Mouse (Mus musculus) left cerebral cortex, adult 18-20 months (tissue): ENCODE measurements around the gene Vps18. TPM values are rescaled to one million over a fixed set of nuclear protein-coding genes. Genes with fewer than 3 reads are reported as not detected.
A peak's percentile ranks its signal among the peaks of the same experiment; 100 is the strongest.

Experiments used
- DNase-seq, 2 experiments: peaks; one replicate each; pipeline ENCODE4 v3.0.0; 2021 to 2022; ENCODE audit warnings: low spot score in 2 of 2, mixed read lengths in 1 of 2
- total RNA-seq, 2 experiments: library from RNA; stranded (reverse); gene quantifications; 2 replicates each; pipeline ENCODE4 v1.2.3; 2021

Gene Vps18
- total RNA-seq, 2 experiments from 2014 or later: 50.6 to 51.2 TPM

- DNase-seq: no peak
Observed at GRCm38 (mm10) chr2:119336470-119336869, 47.9 kb downstream of the Vps18 start.

- DNase-seq: peak; percentile 74 to 85
Observed at GRCm38 (mm10) chr2:119337425-119338265, 49.1 kb downstream of the Vps18 start.

- no peak for DNase-seq
Observed at GRCm38 (mm10) chr2:119344537-119345138, 56.1 kb downstream of the Vps18 start.

Other genes starting within 250 kb of the Vps18 start
- under 1 TPM; 0.05 to 0.07 TPM for gene Knl1, start 241.6 kb upstream of the Vps18 start, total RNA-seq
- 1 to 10 TPM in 1 of 2 experiments, under 1 TPM in 1; 0.70 to 1.5 TPM for gene Rad51, start 175.9 kb upstream of the Vps18 start, total RNA-seq
- 10 to 100 TPM; 57.3 to 65.9 TPM for gene Rmdn3, start 131.7 kb upstream of the Vps18 start, total RNA-seq
- gene Gchfr, start 121.0 kb upstream of the Vps18 start, total RNA-seq: 1 to 10 TPM in 1 of 2 experiments, under 1 TPM in 1; 0.56 to 1.0 TPM
- gene Gm14137, start 114.2 kb upstream of the Vps18 start, total RNA-seq: not detected
- gene Zfyve19, start 80.1 kb upstream of the Vps18 start, total RNA-seq: 10 to 100 TPM; 24.2 to 37.3 TPM
- 10 to 100 TPM; 15.9 to 17.7 TPM for gene Dnajc17, start 79.9 kb upstream of the Vps18 start, total RNA-seq
- not detected for gene Ppp1r14d, start 58.8 kb upstream of the Vps18 start, total RNA-seq
- 1 to 10 TPM; 1.6 to 1.9 TPM for gene Spint1, start 51.4 kb upstream of the Vps18 start, total RNA-seq
- gene Rhov, start 17.5 kb upstream of the Vps18 start, total RNA-seq: 10 to 100 TPM; 11.6 to 11.8 TPM
- gene Dll4, start 37.0 kb downstream of the Vps18 start, total RNA-seq: 1 to 10 TPM; 1.6 to 2.3 TPM
- gene Chac1, start 62.5 kb downstream of the Vps18 start, total RNA-seq: 1 to 10 TPM; 7.7 to 9.2 TPM
- 10 to 100 TPM; 21.6 to 21.7 TPM for gene Ino80, start 188.9 kb downstream of the Vps18 start, total RNA-seq